Mouse (Mus musculus) left cerebral cortex, adult 2 months (tissue): ENCODE measurements around the gene Carmil1. TPM values are rescaled to one million over a fixed set of nuclear protein-coding genes. Genes with fewer than 3 reads are reported as not detected.

Experiments used
- DNase-seq, 2 experiments: peaks; one replicate each; pipeline ENCODE4 v3.0.0; 2021 to 2022; ENCODE audit warnings: low spot score in 2 of 2, mixed read lengths in 1 of 2; ENCODE audit errors: extremely low spot score in 1 of 2
- H3K27ac ChIP-seq: fragments of 200-600 bp; 2 replicates; pipeline ENCODE4 v1.8.1; 2022
- H3K4me3 ChIP-seq: fragments of 200-600 bp; 2 replicates; pipeline ENCODE4 v1.8.1; 2022
- CTCF ChIP-seq: fragments of 200-600 bp; IDR thresholded peaks from 2 replicates; pipeline ENCODE4 v1.8.1; 2022; ENCODE audit warnings: antibody characterized with exemption, mild to moderate bottlenecking, moderate library complexity
- intact Hi-C: fragments of 180-260 bp; cut with DNase I; formaldehyde crosslinking; loops from one replicate; pipeline ENCODE4 v1.15.1; 2025
- total RNA-seq, 2 experiments: library from RNA; stranded (reverse); gene quantifications; 2 replicates each; pipeline ENCODE4 v1.2.3; 2021

The Carmil1 gene
- total RNA-seq, 2 experiments from 2014 or later, result 32.5 to 34.3 TPM

DNA sequence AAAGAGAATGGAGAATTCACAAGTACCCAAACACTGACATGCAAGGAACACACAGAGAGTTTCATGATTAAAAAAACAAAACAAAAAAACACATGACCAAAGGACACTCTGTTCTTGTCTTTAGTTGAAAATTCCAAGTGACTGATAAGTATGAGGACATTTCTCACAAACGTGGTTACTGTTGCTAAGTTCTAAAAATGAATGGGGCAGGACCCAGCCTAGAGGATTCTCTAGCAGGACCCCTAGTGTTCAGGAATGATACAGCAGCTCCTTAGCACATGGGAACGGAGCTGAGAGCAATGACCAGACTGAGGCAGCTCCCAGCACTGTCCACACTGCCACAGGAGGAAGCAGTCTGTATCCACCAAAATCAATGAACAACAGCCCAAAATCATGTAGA lies 26.6 kb downstream of the Carmil1 start:
- Histone ChIP-seq H3K4me3 (no peak overlapping the region), H3K27ac (no peak overlapping the region)
- peak; percentile 77 for TF ChIP-seq CTCF
- DNase-seq, result peak; percentile 41 to 48
- intact Hi-C loops, result no loop called here

- intact Hi-C loops, result no loop called here
- TF ChIP-seq CTCF, result no peak
- no peak for DNase-seq
- no peak overlapping the region for H3K27ac ChIP-seq
- peak overlapping the region; percentile 3; the same call in 1 of the 2 replicates for H3K4me3 ChIP-seq
Measured at GRCm38 (mm10) chr13:24253551-24253950, 27.0 kb downstream of the Carmil1 start.

DNA sequence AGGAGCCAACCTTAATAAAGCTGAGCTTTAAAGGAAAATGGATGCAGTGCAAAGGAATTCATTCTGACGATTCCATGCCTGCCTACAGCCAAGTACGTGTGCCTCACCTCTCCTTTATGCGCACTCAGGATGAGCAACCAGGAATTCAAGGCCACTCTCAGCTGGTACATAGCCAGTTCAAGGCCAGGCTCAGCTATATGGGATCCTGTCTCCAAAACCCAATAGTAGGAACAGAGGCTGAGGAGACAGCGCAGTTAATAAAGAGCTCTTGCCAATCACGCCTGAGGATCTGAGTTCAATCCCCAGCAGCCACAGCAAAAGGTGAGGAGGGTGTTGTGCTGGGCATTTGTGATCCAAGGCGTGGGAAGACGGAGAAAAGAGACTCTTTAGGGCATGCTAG lies 29.4 kb downstream of the Carmil1 start:
- DNase-seq, result no peak
- no peak overlapping the region for H3K27ac ChIP-seq
- no peak overlapping the region for H3K4me3 ChIP-seq
- intact Hi-C loops, result no loop called here
- TF ChIP-seq CTCF, result no peak

DNA sequence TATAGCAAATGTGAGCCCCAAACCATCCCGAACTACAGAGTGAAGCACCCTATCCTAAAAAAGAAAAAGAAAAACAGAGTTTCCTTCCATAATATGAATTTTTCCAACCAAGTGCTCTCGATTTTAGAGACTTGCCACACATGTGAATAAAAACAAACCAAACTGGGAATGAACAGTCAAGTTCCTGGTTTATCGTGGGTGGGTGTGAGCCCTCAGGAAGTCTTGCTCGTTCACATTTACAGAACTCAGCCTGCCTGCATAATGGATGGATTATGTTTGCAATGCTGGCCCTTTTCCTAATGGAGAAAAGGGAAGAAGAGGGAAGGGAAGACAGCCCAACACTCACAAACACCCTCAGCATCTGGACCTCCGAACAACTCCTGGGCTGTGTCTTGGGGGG lies 32.7 kb downstream of the Carmil1 start:
- DNase-seq, result no peak
- TF ChIP-seq CTCF, result no peak
- Histone ChIP-seq H3K27ac (no peak overlapping the region), H3K4me3 (no peak overlapping the region)
- intact Hi-C loops, result no loop called here

- no peak overlapping the region for H3K4me3 ChIP-seq
- H3K27ac ChIP-seq, result 0 out of 2 replicates have a peak overlapping the region, but pooled peaks have one; percentile 16
- no peak for TF ChIP-seq CTCF
- no peak for DNase-seq
- intact Hi-C loops, result no loop called here
Measured at GRCm38 (mm10) chr13:24247441-24247840, 33.2 kb downstream of the Carmil1 start.

DNA sequence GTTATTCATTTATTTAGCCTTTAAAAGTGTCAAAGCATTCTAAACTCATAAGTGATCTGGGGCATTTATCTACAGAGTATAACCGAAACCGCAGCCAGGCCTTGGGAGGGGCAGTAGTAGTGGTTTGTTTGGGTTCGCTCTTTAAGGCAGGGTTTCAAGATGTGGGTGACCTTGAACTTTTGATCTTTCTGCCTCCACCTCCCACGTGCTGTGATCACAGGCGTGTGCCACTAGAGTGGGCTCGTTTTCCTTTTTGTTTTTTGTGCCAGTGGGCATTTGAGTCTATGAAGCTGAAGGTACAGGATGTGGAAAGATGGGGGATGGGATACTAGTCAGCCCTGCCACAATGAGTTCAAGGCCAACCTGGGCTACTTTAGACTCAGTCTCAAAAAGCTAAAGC lies 34.3 kb downstream of the Carmil1 start:
- no peak overlapping the region for H3K27ac ChIP-seq
- no peak overlapping the region for H3K4me3 ChIP-seq
- no peak for DNase-seq
- intact Hi-C loops, result no loop called here
- no peak for TF ChIP-seq CTCF

DNA sequence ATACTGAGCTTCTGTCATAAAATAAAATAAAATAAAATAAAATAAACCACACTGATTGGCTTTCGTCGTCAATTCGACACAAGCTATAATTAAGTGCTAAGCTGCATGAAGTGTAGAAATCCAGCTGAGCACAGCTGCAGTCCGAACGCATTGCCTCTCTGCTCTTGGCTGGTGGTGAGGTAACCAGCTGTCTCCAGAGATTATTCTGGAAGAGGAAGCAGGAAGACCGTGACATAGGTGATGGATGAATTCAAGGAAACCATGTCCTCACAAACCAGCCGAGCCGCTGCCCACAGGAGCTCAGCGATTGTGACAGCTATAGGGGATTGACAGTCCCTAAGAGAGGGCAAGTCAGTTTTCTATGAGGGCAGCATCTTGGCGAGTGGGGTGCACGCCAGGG lies 36.0 kb downstream of the Carmil1 start:
- intact Hi-C loops, result no loop called here

GRCm38 (mm10) chr13:24243964-24244363 lies 36.6 kb downstream of the Carmil1 start:
- intact Hi-C loops, result no loop called here
- H3K27ac ChIP-seq, result no peak overlapping the region
- DNase-seq, result no peak
- no peak overlapping the region for H3K4me3 ChIP-seq
- no peak for TF ChIP-seq CTCF

More for the DNA sequence above, 36.0 kb downstream of the Carmil1 start:
- TF ChIP-seq CTCF, result no peak
- Histone ChIP-seq H3K27ac (no peak overlapping the region), H3K4me3 (no peak overlapping the region)
- no peak for DNase-seq

GRCm38 (mm10) chr13:24242429-24243106 lies 38.0 kb downstream of the Carmil1 start:
- intact Hi-C loops, result no loop called here
- H3K27ac ChIP-seq, result no peak overlapping the region
- no peak overlapping the region for H3K4me3 ChIP-seq
- no peak for DNase-seq
- no peak for TF ChIP-seq CTCF

DNA sequence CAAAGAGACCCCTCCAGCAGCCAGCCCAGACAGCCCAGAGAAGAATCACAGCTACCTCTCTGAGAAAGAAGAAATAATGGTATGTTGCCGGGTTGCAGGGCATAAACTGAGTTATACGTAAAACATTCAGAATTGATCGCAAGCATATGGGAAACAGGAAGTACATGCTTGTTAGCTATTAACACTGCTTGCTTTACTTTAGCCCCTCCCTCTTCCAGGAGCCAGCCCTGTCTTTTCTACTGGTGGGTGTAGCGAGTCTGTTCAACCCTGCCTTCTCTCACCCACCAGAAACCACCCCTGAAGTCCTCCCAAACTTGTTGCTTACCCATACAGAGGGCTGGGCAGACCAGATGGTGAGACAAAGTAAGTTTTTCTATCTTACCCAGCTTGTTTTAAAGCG lies 39.4 kb downstream of the Carmil1 start:
- no peak overlapping the region for H3K4me3 ChIP-seq
- TF ChIP-seq CTCF, result no peak
- intact Hi-C loops, result no loop called here
- no peak overlapping the region for H3K27ac ChIP-seq
- no peak for DNase-seq

DNA sequence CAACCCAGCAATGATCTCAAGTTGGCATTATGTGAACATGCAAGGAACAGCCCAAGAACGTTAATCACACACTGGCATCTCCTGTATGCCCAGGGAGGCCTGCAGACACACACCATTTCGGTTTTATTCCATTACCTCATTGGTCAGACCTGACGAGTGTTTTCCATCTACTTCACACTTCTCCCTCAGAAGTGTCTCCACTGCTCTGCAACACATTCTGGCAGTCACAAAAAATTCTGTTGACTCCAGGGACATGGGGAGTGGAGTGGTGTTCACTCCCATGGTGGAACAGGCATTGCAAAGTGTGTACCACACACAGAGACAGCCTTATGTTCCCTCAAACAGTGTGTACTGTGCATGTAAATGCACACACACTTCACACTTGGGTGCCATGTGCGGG lies 40.2 kb downstream of the Carmil1 start:
- intact Hi-C loops, result no loop called here
- no peak for DNase-seq

DNA sequence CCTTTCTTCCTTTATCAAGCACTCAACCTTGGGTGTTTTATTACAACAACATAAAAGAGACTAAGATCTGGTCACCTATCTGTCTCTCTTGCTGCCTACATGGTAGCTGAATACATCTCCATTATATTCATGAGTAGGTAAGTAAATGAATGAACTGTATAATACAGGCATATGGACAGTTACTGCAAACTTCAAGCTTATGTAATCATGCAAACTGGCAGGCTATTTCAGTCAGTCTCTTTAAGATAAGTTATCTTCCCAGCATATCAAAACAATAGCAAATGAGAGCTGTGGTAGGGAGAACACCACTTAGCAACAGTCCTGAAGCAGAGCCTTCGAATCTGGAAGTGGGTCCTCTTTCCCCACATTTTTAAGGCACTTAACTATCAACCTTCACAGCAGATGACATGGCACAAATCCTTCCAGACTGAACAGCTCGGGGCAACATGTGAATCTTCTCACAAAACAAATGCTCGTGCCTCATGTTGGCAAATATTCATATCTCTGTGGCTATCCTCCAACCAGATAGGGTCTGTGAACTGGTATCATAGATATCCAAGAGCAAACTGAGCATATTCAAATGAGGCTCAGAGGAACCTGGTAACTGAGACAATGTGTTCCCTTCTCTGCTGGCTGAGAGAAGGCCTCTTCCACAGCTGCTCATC lies 42.0 kb downstream of the Carmil1 start:
- peak overlapping the region; percentile 65 for H3K27ac ChIP-seq
- intact Hi-C loops, result no loop called here
- no peak for TF ChIP-seq CTCF
- no peak for DNase-seq
- no peak overlapping the region for H3K4me3 ChIP-seq

More for the DNA sequence above, 40.2 kb downstream of the Carmil1 start:
- no peak overlapping the region for H3K4me3 ChIP-seq
- TF ChIP-seq CTCF, result no peak
- no peak overlapping the region for H3K27ac ChIP-seq

DNA sequence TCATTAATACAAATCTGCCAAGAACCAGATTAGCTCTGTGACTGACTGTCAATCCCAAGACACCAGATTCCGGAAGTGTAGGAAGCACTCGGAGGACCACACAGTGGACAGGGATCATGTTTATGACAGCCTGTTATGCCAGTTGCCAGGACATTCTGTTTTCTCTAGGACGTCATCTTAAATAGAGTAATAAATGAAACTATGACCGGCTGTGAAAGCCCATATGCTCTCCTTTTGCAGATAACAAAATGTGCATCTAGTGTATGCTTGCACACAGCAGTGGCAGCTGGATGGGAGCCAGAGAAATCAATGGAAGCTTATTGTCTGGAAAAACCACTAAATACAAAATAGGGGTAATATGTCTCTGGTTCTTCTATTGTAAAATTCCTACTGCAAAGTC lies 43.9 kb downstream of the Carmil1 start:
- no peak overlapping the region for H3K4me3 ChIP-seq
- no peak for DNase-seq
- TF ChIP-seq CTCF, result no peak
- intact Hi-C loops, result no loop called here
- no peak overlapping the region for H3K27ac ChIP-seq
